Mouse (Mus musculus) neutrophil, adult 83 days (primary cell): ENCODE data around the gene Rpl37a. TPM values are rescaled to one million over a fixed set of nuclear protein-coding genes. Genes with fewer than 3 reads are reported as not detected.

Experiments used
- total RNA-seq, 2 experiments: library from RNA; stranded (reverse); gene quantifications; one replicate each; pipeline ENCODE4 v1.2.4; 2023

Rpl37a gene
- 100 to 1,000 TPM; 877 to 967 TPM for total RNA-seq

GRCm38 (mm10) chr1:72710753-72711653, at the start of gene Rpl37a:
Rpl37a (plus strand) TSS chr1:72711290.

GRCm38 (mm10) chr1:72700479-72700878, 10.6 kb upstream of the Rpl37a start, which contains the start of gene Ankar:
Ankar (minus strand) TSS chr1:72700579.

Other genes with a start within 250 kb of the Rpl37a start
- gene March4, start 174.4 kb upstream of the Rpl37a start, total RNA-seq = under 1 TPM; 0.11 to 0.13 TPM
- 10 to 100 TPM; 26.8 to 27.0 TPM for gene Smarcal1, start 128.0 kb upstream of the Rpl37a start, total RNA-seq
- not detected for gene Ankar, start 10.7 kb upstream of the Rpl37a start, total RNA-seq
- not detected for gene Igfbp2, start 113.2 kb downstream of the Rpl37a start, total RNA-seq
- gene Igfbp5, start 163.6 kb downstream of the Rpl37a start, total RNA-seq = under 1 TPM; 0.64 to 0.68 TPM